Mouse (Mus musculus): ENCODE data around the gene Tnfsf4.

Tnfsf4 gene

GRCm38 (mm10) chr1:161394931-161395459 is at the start of gene Tnfsf4:
Gene Tnfsf4, plus strand, starts transcription at chr1:161395409.
- in situ Hi-C loops (cut with MboI; ENCODE audit: unreplicated experiment in 2 of 2): loop anchor here in 1 of 2 experiments (25.0 kb wide), 1 partner anchor 592 kb away; the partner anchor contains the start of gene 4930558K02Rik

GRCm38 (mm10) chr1:161350981-161351380 is 44.2 kb upstream of the Tnfsf4 start:
- in situ Hi-C loops (cut with MboI; ENCODE audit: unreplicated experiment in 2 of 2): no loop called here

DNA sequence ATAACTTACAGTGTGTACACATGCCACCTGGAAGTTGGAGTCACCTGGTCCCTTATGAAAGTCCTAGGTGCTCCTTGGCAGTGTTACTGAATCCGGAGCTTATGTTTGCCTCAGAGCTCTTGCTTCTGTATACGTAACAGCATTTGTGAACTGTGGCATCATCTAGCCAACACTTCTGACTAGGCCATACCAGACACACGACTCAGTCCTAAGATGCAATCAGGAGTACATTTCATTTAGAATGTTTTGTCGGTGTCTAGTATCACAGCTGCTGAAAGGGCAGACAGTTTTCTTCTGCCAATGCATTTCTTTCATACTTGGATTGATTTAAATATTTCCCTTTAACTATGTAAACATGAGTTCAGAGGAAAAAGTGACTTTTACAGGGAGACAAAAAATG is 30.2 kb upstream of the Tnfsf4 start:
- in situ Hi-C loops (cut with MboI; ENCODE audit: unreplicated experiment in 2 of 2): no loop called here

DNA sequence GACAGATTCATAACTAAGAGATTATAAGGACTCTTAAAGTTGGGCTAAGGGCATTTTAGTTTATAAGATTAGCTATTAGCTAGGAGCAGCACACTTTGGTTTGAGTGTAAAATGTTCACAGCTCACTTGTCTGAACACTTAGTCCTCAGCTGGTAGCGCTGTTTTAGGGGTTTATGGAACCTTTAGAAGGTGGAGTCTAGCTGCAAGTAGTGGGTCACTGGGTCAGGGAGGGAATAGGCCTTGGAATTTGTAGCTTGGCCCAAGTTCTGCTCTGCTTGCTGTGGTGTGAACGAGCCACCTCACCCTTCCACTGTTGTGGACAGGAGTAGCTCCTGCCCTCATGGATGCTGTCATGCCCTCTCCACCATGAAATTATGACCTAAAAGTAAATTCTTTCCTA is 23.3 kb upstream of the Tnfsf4 start:
- in situ Hi-C loops (cut with MboI; ENCODE audit: unreplicated experiment in 2 of 2): no loop called here

GRCm38 (mm10) chr1:161375866-161376265 is 19.3 kb upstream of the Tnfsf4 start:
- in situ Hi-C loops (cut with MboI; ENCODE audit: unreplicated experiment in 2 of 2): loop anchor here in 1 of 2 experiments (25.0 kb wide), 1 partner anchor 611 kb away; the partner anchor contains the start of gene 4930558K02Rik

GRCm38 (mm10) chr1:161378571-161378970 is 16.6 kb upstream of the Tnfsf4 start:
- in situ Hi-C loops (cut with MboI; ENCODE audit: unreplicated experiment in 2 of 2): loop anchor here in 1 of 2 experiments (25.0 kb wide), 1 partner anchor 609 kb away; the partner anchor contains the start of gene 4930558K02Rik

GRCm38 (mm10) chr1:161379685-161380424 is 15.4 kb upstream of the Tnfsf4 start:
- in situ Hi-C loops (cut with MboI; ENCODE audit: unreplicated experiment in 2 of 2): loop anchor here in 1 of 2 experiments (25.0 kb wide), 1 partner anchor 607 kb away; the partner anchor contains the start of gene 4930558K02Rik

DNA sequence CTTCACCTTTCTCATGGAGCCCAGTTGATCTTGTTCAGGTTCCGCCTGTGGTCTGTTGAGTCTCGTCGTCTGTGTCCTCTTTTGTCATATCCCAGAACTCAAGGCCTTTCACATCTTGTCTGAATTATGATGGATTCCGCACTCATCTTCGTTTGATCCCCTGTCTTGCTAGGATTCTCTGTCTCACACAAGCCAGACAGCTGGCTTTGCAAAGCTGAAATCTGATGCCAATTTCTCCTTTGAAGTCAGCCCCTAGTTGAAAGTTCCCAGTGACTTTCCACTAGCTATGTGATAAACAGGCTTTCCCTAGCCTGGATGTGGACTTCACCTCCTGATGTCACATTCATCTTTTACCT is 14.8 kb upstream of the Tnfsf4 start:
- in situ Hi-C loops (cut with MboI; ENCODE audit: unreplicated experiment in 2 of 2): loop anchor here in 1 of 2 experiments (25.0 kb wide), 1 partner anchor 607 kb away; the partner anchor contains the start of gene 4930558K02Rik

- in situ Hi-C loops (cut with MboI; ENCODE audit: unreplicated experiment in 2 of 2): loop anchor here in 1 of 2 experiments (25.0 kb wide), 1 partner anchor 597 kb away; the partner anchor contains the start of gene 4930558K02Rik
Measured at GRCm38 (mm10) chr1:161390066-161390465, 5.1 kb upstream of the Tnfsf4 start.

GRCm38 (mm10) chr1:161392906-161393305 is 2.3 kb upstream of the Tnfsf4 start:
- in situ Hi-C loops (cut with MboI; ENCODE audit: unreplicated experiment in 2 of 2): loop anchor here in 1 of 2 experiments (25.0 kb wide), 1 partner anchor 594 kb away; the partner anchor contains the start of gene 4930558K02Rik

- in situ Hi-C loops (cut with MboI; ENCODE audit: unreplicated experiment in 2 of 2): loop anchor here in 1 of 2 experiments (25.0 kb wide), 1 partner anchor 592 kb away; the partner anchor contains the start of gene 4930558K02Rik
Measured at GRCm38 (mm10) chr1:161395610-161396009, 401 bp downstream of the Tnfsf4 start.

- in situ Hi-C loops (cut with MboI; ENCODE audit: unreplicated experiment in 2 of 2): loop anchor here in 1 of 2 experiments (25.0 kb wide), 1 partner anchor 591 kb away; the partner anchor contains the start of gene 4930558K02Rik
Measured at GRCm38 (mm10) chr1:161396351-161396750, 1.1 kb downstream of the Tnfsf4 start.

DNA sequence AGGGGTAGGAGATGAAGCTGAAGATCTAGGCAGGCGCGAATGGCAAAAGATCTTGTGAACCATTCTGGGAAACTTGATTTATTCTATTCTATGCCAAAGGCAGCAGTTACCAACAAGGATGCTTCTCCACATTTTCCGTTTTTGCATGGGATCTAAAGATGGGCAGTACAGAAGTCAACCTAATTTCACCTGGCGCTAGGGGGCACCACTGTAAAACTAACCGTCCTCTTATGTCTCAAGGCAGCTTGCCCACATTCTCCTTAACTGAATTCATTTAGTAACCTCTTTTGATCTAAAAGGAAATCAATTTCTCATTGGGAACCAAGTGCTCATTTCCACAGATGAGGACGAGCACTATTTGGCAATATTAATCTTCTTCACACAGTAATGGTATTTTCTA is 4.9 kb downstream of the Tnfsf4 start:
- in situ Hi-C loops (cut with MboI; ENCODE audit: unreplicated experiment in 2 of 2): loop anchor here (5.0 to 10.0 kb wide), 6 partner anchors 185 to 565 kb away; partner anchors contain the start of gene Pigc (in 1 of the 2)

DNA sequence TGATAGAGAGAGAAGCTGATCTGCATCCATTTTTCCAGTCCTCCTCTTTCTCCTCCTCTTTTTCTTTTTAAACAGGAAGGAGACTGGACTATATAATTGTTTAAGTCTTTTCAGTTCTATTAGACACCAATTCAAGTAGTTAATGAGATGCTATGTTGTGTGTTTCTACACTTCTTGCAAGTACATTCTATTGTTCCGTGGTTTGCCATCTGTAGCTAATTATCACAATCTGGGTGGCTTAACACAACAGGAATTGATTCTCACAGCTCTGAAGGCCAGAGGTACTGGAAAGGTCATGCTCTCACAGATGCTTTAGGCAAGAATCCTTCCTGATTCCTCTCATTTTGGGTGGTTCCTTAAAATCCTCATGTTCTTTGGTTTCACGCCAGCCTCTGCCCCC is 7.9 kb downstream of the Tnfsf4 start:
- in situ Hi-C loops (cut with MboI; ENCODE audit: unreplicated experiment in 2 of 2): loop anchor here (5.0 to 10.0 kb wide), 6 partner anchors 188 to 562 kb away; partner anchors contain the start of gene Pigc (in 1 of the 2)

DNA sequence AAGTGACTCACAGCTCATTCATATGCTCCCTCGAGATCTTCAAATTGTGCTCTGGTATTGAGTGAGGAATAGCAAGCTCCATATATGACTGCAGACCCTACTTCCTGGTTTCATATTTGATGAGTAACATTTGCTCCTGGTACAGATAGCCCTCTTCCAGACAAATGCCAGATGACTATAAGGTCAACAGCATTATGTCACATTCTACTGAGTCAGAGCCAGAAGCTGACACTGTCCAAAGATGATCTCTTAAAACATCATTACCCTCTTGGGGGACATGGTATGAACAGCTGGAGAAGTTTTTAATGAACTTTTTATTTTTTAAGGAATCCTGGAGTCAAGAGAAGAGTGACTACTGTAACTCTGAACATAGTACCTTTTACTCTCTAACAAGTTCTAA is 11.3 kb downstream of the Tnfsf4 start:
- in situ Hi-C loops (cut with MboI; ENCODE audit: unreplicated experiment in 2 of 2): loop anchor here (10.0 kb wide), 4 partner anchors 192 to 558 kb away; partner anchors contain the start of gene Pigc (in 1 of the 2)

- in situ Hi-C loops (cut with MboI; ENCODE audit: unreplicated experiment in 2 of 2): no loop called here
Measured at GRCm38 (mm10) chr1:161419926-161420325, 24.7 kb downstream of the Tnfsf4 start.

DNA sequence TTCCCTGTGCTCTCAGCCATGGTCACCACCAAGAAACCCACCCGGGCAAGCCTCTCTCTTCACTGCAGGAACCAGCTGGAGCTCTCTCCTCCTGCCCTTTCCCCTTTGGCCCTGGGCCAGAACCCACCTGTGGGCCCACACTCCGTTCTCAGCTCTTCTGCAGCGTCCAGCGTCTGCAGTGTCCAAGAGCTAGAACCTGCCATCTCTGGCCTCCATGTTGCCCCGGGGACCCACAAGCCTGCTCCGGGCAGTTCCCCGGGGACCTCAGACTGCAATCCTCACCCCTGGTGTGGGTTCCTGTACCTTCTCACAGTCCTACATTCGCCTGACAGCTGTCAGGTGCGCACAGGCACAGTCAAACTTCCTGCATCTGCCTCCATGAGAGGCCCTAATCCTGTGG is 25.4 kb downstream of the Tnfsf4 start:
- in situ Hi-C loops (cut with MboI; ENCODE audit: unreplicated experiment in 2 of 2): no loop called here

GRCm38 (mm10) chr1:161426277-161427056 is 31.3 kb downstream of the Tnfsf4 start:
- in situ Hi-C loops (cut with MboI; ENCODE audit: unreplicated experiment in 2 of 2): no loop called here

GRCm38 (mm10) chr1:161427057-161427311 is 31.8 kb downstream of the Tnfsf4 start:
- in situ Hi-C loops (cut with MboI; ENCODE audit: unreplicated experiment in 2 of 2): no loop called here

DNA sequence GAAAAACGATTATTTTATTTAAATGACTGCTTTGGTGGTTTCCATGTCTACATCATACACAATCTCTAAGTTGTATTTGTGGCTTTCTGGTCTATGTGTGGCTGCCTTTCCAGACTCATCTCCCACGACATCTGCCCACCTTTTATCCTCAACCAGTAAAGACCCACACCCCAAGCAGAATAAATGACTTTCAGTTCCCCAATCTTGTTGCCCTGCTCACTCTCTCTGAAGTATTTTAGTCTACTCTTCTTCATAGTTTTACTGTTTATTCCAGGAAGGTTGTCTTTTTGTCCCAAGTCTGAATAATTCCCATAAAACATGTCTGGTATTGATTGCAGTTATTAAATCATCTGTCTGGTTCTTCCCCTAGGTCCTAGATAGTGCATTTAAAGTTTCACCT is 40.6 kb downstream of the Tnfsf4 start:
- in situ Hi-C loops (cut with MboI; ENCODE audit: unreplicated experiment in 2 of 2): no loop called here

DNA sequence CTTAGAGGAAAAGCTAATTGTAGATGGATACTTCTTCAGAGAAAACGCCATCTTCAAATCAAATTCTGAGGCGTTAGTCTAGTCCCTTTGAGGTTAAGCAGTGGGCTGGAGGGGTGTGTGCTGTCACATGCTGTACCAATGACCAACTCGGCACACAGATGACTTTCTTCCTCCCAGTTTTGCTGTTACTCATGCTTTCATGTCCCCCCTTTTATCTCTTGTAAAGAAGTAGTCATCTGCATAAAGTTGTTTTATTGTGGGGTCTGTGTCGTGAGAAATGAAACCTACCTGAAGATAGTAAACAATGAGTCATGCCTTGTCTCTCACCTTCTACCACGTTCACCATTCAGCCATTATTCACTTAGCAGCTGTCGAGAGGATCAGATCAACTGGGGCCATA is 41.3 kb downstream of the Tnfsf4 start:
- in situ Hi-C loops (cut with MboI; ENCODE audit: unreplicated experiment in 2 of 2): no loop called here

Data from v-Abl transformed pro-B cells (cell line).